Mouse (Mus musculus) A20 (cell line): Measurements from ENCODE around the gene Rnft1.
A peak's percentile ranks its signal among the peaks of the same experiment; 100 is the strongest.
"Not testable (repeated sequence)": the region's sequence is repeated elsewhere in the genome, so short reads cannot be mapped to it uniquely, and the experiment has no call there.

Experiments
- DNase-seq: peaks from one replicate; pipeline ENCODE4 v3.0.0-alpha.2; 2011; ENCODE audit warnings: low read depth, low spot score

Gene Rnft1

DNA sequence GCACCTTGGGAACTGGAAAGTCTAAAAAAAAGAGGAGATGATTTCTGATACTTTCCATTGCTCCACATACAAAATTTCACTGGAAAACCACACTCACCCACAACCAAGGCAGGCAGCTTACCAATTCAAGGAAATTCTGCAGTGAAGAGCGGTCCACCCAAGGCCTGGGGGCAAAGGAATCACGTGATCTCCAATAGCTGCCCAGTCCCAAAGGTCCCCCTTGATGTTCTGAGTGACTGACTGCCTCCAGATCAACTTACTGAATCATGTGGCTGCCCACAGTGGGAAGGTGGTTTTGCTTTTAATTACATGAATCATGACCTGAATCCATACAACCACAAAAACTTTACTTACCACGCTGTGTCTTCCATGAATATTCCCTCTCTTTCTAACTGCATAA lies 32.8 kb downstream of the Rnft1 start:
- DNase-seq, result no peak

GRCm38 (mm10) chr11:86519751-86520150 lies 35.3 kb downstream of the Rnft1 start:
- no peak for DNase-seq

- no peak for DNase-seq
Observed at GRCm38 (mm10) chr11:86527528-86527927, 43.1 kb downstream of the Rnft1 start.

DNA sequence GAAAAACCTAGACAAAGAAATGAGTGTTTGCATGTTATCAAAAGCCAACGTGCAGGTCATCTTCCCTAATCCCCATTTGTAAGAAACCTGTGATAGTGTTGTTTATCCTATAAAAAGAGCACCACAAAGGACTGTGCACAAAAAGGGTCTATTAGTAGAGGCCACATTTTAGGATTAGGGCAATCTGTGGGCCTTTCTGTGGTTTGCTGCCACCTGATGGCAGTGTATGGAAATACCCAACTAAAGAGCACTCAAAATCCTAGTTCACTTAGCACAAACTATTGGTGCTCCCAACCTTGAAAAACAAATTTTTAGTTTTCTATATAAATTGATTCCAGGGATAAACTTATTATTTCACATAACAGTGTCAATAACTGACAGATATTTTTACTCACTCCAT lies 48.4 kb downstream of the Rnft1 start:
- DNase-seq, result peak; percentile 59

DNA sequence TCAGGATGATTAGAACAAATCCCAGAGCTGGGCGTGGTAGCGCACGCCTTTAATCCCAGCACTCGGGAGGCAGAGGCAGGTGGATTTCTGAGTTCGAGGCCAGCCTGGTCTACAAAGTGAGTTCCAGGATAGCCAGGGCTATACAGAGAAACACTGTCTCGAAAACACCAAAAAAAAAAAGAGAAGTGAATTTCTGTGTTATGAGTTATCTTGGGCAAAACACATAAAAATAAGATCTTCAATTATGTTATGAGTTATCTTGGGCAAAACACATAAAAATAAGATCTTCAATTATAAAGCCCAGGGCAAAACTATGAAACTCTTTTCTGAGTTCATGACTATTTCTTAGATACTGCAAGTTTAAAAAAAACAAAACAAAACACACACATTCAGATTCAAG lies 48.8 kb downstream of the Rnft1 start:
- not testable (repeated sequence) for DNase-seq

- no peak for DNase-seq
Observed at GRCm38 (mm10) chr11:86534201-86534910, 49.9 kb downstream of the Rnft1 start.

DNA sequence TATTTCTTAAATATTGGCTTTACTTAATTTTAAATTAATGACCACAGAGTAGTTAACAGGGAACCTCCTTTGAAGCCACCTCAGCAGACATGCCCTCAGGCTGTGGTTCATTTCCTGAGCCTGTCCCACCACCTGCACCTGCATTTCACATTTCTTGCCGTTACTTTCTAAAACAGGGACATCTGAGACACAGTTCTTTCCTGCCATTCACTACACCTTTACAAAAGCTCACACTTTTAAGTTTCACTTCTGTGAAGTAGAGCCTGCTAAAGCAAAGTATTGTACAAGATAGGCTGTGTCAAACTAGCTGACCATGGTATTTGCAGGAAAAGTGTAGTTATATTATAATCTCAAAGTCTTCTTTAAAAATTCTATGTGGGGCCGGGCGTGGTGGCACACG lies 54.3 kb downstream of the Rnft1 start:
- peak; percentile 80 for DNase-seq

DNA sequence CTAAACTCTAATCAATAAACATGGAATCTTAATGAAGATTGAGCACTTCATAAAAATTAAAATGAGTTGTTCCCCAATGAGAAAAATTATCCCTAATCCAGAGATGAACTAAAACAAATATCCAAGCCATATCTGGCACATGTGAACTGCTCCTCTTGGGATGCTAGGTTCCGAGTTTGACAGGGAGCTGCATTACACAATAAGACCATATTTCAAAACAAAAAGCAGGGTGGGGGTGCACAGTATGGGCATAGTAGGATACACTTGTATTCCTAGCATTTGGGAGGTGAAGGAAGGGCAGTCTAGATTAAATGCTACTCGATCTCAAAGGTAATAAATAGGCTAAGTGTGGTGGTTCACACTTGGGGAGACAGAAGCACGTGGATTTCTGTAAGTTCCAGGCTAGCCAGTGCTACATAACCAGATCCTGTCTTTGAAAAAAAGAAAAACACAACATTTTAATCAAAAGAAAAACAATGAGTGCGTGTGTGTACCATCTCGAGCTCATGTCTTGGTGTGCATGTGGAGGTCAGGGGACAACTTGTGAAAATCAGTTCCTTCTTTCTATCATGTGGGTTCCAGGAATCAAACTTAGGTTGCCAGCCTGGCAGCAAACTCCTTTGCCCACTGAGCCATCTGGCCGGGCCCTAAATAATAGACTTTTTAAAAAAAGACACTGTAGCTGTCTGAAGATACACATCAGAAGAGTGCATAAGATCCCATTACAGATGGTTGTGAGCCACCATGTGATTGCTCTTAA lies 55.4 kb downstream of the Rnft1 start:
- DNase-seq, result peak; percentile 60

GRCm38 (mm10) chr11:86540476-86540845 lies 56.0 kb downstream of the Rnft1 start:
- no peak for DNase-seq

GRCm38 (mm10) chr11:86542851-86543250 lies 58.4 kb downstream of the Rnft1 start:
- no peak for DNase-seq

GRCm38 (mm10) chr11:86543960-86544638 lies 59.6 kb downstream of the Rnft1 start:
- peak; percentile 81 for DNase-seq

GRCm38 (mm10) chr11:86544639-86545299 lies 60.3 kb downstream of the Rnft1 start, which contains the start of the genes Rps6kb1 and Tubd1:
Gene Rps6kb1 (minus strand): TSS chr11:86544805.
Gene Tubd1 (plus strand): TSS chr11:86544991.
- peak; percentile 100 for DNase-seq

GRCm38 (mm10) chr11:86545556-86545955 lies 61.1 kb downstream of the Rnft1 start:
- peak; percentile 51 for DNase-seq

DNA sequence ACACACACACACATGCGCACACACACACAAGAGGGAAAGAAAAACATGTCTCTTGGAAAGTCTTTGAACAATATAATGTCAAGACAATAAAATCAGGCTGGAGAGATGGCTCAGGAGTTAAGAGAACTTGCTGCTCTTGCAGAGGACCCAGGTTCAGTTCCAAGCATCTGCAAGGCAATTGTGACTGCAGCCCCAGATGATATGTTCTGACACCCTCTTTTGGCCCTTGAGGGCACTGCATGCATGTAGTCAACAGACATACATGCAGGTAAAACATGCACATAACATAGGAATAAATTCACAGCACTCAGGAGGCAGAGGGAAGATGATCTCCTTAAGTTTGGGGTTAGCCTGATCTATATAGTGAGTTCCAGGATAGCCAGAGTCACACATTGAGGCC lies 63.0 kb downstream of the Rnft1 start:
- DNase-seq, result peak; percentile 48
